In genomic region chr16:78347328-78347926, GRCm38 (mm10) we compare ENCODE assay signal across 15 mouse cellular contexts. TPM values are rescaled to one million over a fixed set of nuclear protein-coding genes. Genes with fewer than 3 reads are reported as not detected.
DNase-seq lines count a peak whose midpoint lies in the region; ATAC-seq and TF ChIP-seq lines count a peak whose summit lies in the region.
"Had no signal": no experiment of that assay in that cellular context is flagged by ENCODE, and none has a peak within 500 bp of the region (broad histone marks: within the 10 kb centered on the region; RNA-seq: fewer than 3 reads in every experiment).

No protein-coding gene starts in this region.

- POLR2A ChIA-PET in Patski (lab: Charles Lee) = no interaction called here

- H3K4me1 ChIP-seq in heart, embryonic 13.5 days = peaks cover 24% of the 10 kb centered on the region
- H3K4me1 ChIP-seq in lung, embryonic 16.5 days (replicated peaks; ENCODE audit: control insufficient read depth, insufficient read depth, low read length) = peaks cover 15% of the 10 kb centered on the region
- H3K4me1 ChIP-seq: midbrain, embryonic 15.5 days; neural tube, embryonic 12.5 days had no signal

- CTCF ChIA-PET in Patski (lab: Charles Lee) = interaction anchor here (0.7 to 2.8 kb wide), 7 partner anchors 11 to 149 kb away, joined by 3 to 20 read pairs (median 6); no protein-coding TSS in a partner anchor

- no peak overlapping the region for H3K9ac ChIP-seq in heart, embryonic 13.5 days
- H3K9ac ChIP-seq in lung, embryonic 16.5 days (ENCODE audit: low read length) = no peak overlapping the region
- H3K9ac ChIP-seq: limb, embryonic 13.5 days; midbrain, embryonic 15.5 days; neural tube, embryonic 12.5 days had no signal

- intact Hi-C loops in heart, postnatal 25 days (cut with DNase I) = loop anchor here (5.0 kb wide), 1 partner anchor 150 kb away; no protein-coding TSS in a partner anchor

- peaks cover 14% of the 10 kb centered on the region for H3K36me3 ChIP-seq in heart, embryonic 13.5 days
- H3K36me3 ChIP-seq in lung, embryonic 16.5 days (ENCODE audit: control insufficient read depth, insufficient read depth, low read length) = peaks cover 8% of the 10 kb centered on the region

- in situ Hi-C loops in Patski (cut with MboI; ENCODE audit: low pct_unique_long_range_greater_than_20kb) = loop anchor here (25.0 kb wide), 1 partner anchor 1210 kb away; no protein-coding TSS in a partner anchor

- H3K27me3 ChIP-seq in Patski = no peaks in the 10 kb centered on the region
- no peaks in the 10 kb centered on the region for H3K27me3 ChIP-seq in heart, embryonic 13.5 days (replicated peaks)
- no peaks in the 10 kb centered on the region for H3K27me3 ChIP-seq in lung, embryonic 16.5 days (ENCODE audit: control insufficient read depth, insufficient read depth, low read depth, low read length)
- H3K27me3 ChIP-seq: limb, embryonic 13.5 days; midbrain, embryonic 15.5 days; neural tube, embryonic 12.5 days had no signal

- 32% methylated on average over 13 of the region's 13 CpGs for WGBS in heart, embryonic 13.5 days
- 51% methylated on average over 13 of the region's 13 CpGs for WGBS in lung, embryonic 16.5 days

- peak; percentile 24 for DNase-seq in heart, adult 8-10 months (ENCODE audit: low spot score)
- no peak for DNase-seq in heart, postnatal 25 days (ENCODE audit: low spot score)
- no peak for DNase-seq in Patski (ENCODE audit: low read depth, low spot score)
- DNase-seq in gastrocnemius, adult 8-10 months (ENCODE audit: low spot score in 2 of 2) = no peak
- DNase-seq in cerebellum, adult 9-11 months = no peak
- DNase-seq: gastrocnemius, postnatal 36 days; kidney, postnatal 36 days had no signal

- H3K4me3 ChIP-seq in heart, embryonic 13.5 days = no peak overlapping the region
- H3K4me3 ChIP-seq in lung, embryonic 16.5 days (ENCODE audit: low read length) = no peak overlapping the region
- H3K4me3 ChIP-seq: limb, embryonic 13.5 days; midbrain, embryonic 15.5 days; neural tube, embryonic 12.5 days had no signal

- H3K4me2 ChIP-seq in heart, embryonic 13.5 days = no peak overlapping the region
- no peak overlapping the region for H3K4me2 ChIP-seq in lung, embryonic 16.5 days (ENCODE audit: low read depth, low read length)
- H3K4me2 ChIP-seq: limb, embryonic 13.5 days; midbrain, embryonic 15.5 days; neural tube, embryonic 12.5 days had no signal

- H3K9me3 ChIP-seq in heart, embryonic 13.5 days = no peaks in the 10 kb centered on the region
- no peaks in the 10 kb centered on the region for H3K9me3 ChIP-seq in lung, embryonic 16.5 days (ENCODE audit: control insufficient read depth, low read length)
- H3K9me3 ChIP-seq: limb, embryonic 13.5 days; midbrain, embryonic 15.5 days had no signal

- ATAC-seq in Patski = peak; percentile 44
- no peak for ATAC-seq in heart, embryonic 13.5 days (ENCODE audit: extremely low read depth, insufficient number of reproducible peaks, low FRiP score, low TSS enrichment)
- ATAC-seq in lung, embryonic 16.5 days (ENCODE audit: low read depth) = 0 out of 2 replicates have a peak, but pooled peaks have one; percentile 10
- ATAC-seq: forebrain, embryonic 16.5 days; hindbrain, postnatal 0 days; midbrain, embryonic 15.5 days had no signal

- TF ChIP-seq CTCF in Patski (IDR thresholded peaks at IDR 0.05) = no peak

- peak overlapping the region; percentile 84 for H3K27ac ChIP-seq in heart, embryonic 13.5 days (replicated peaks)
- 0 out of 2 replicates have a peak overlapping the region, but pooled peaks have one; percentile 7 for H3K27ac ChIP-seq in lung, embryonic 16.5 days (ENCODE audit: low read length)
- H3K27ac ChIP-seq: hindbrain, postnatal 0 days; limb, embryonic 13.5 days; macrophage; midbrain, embryonic 15.5 days; neural tube, embryonic 12.5 days had no signal

RNA-seq across cellular contexts. Expression of gene Btg3, which starts 29.6 kb away (rescaled TPM):
- 1 to 10 TPM; 5.3 to 6.5 (median 5.8) TPM for total RNA-seq in heart, adult 8-10 months (2022)
- total RNA-seq in heart, postnatal 25 days (2021) = 10 to 100 TPM in 1 of 2 experiments, 1 to 10 TPM in 1; 7.1 to 10.2 TPM
- 24.5 TPM for polyA plus RNA-seq in Patski (2021)
- 64.5 and 76.0 TPM in 2 replicates for polyA plus RNA-seq in heart, embryonic 13.5 days (2015; fragmentation: Nextera tagmentation; extraction: Ambion mirVana)
- polyA plus RNA-seq in lung, embryonic 16.5 days (2015; fragmentation: Nextera tagmentation; extraction: Ambion mirVana) = 35.7 and 43.7 TPM in 2 replicates
- 1 to 10 TPM in 3 of 4 experiments, under 1 TPM in 1; 0.99 to 2.6 (median 1.7) TPM for total RNA-seq in gastrocnemius, adult 8-10 months (2022)

RNA-seq across cellular contexts. Expression of gene Cxadr, which starts 46.1 kb away (rescaled TPM):
- 10 to 100 TPM; 30.6 to 50.2 (median 38.4) TPM for total RNA-seq in heart, adult 8-10 months (2022)
- total RNA-seq in heart, postnatal 25 days (2021) = 10 to 100 TPM; 52.4 to 55.6 TPM
- 88.0 TPM for polyA plus RNA-seq in Patski (2021)
- 28.3 and 31.3 TPM in 2 replicates for polyA plus RNA-seq in heart, embryonic 13.5 days (2015; fragmentation: Nextera tagmentation; extraction: Ambion mirVana)
- 35.3 and 35.7 TPM in 2 replicates for polyA plus RNA-seq in lung, embryonic 16.5 days (2015; fragmentation: Nextera tagmentation; extraction: Ambion mirVana)
- 1 to 10 TPM in 1 of 4 experiments, under 1 TPM in 3; 0.34 to 1.0 (median 0.53) TPM for total RNA-seq in gastrocnemius, adult 8-10 months (2022)
- polyA plus RNA-seq: macrophage had no signal

Comparison
In these comparisons a context has a peak if more than half of its experiments do, and no peak if none do; other contexts are left out.
1. RNA of gene Cxadr, which starts 46.1 kb away (total RNA-seq): 52.4 to 55.6 TPM in heart, postnatal 25 days and 30.6 to 50.2 TPM in heart, adult 8-10 months; 0.34 to 1.0 TPM in gastrocnemius, adult 8-10 months; every median in the first group is over 10 times any median in the second.